Mouse (Mus musculus) liver, embryonic 14.5 days (tissue): ENCODE measurements around the gene Tbc1d13.

Source experiments
- CTCF ChIP-seq: IDR thresholded peaks from 2 replicates; pipeline ENCODE4 v1.5.1; 2016; ENCODE audit warnings: antibody characterized with exemption, low read depth, control low read depth
- EP300 ChIP-seq: IDR thresholded peaks from 2 replicates; pipeline ENCODE4 v1.6.1; 2016; ENCODE audit warnings: antibody characterized with exemption, low read depth

- TF ChIP-seq CTCF (peak; percentile 12; the same call in 1 of the 2 replicates), EP300 (peak; percentile 41; the same call in 1 of the 2 replicates)
These were observed at the start of gene Tbc1d13 for GRCm38 (mm10) chr2:30133613-30134377.
